Mouse (Mus musculus) right cerebral cortex, postnatal 25 days (tissue): Measurements from ENCODE around the gene Tead1.
A peak's percentile ranks its signal among the peaks of the same experiment; 100 is the strongest.

ENCODE experiments used
- DNase-seq: peaks from one replicate; pipeline ENCODE4 v3.0.0; 2022

The Tead1 gene

GRCm38 (mm10) chr7:112679171-112679512 is at the start of gene Tead1:
TSS of gene Tead1 (plus strand) at chr7:112679318.
- peak; percentile 90 for DNase-seq

- no peak for DNase-seq
These were observed 44.5 kb upstream of the Tead1 start for GRCm38 (mm10) chr7:112634505-112635213.

DNA sequence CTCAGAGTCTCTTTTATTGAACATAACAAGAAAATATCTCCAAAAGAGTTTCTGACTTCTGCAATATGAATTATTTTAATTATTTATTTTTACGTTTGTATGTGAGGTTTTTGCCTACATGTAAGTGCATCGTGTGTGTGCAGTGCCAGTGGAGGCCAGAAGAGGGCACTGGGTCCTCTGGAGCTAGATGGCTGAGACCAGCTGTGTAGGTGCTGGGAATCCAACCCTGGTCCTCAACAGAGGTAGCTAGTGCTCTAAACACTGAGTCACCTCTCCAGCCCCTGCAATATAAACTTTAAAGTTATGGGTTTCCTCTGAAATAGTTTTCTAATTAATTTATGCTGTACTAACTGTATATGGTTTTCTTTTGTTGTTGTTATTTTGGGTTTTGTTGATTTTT is 43.2 kb upstream of the Tead1 start:
- no peak for DNase-seq

- no peak for DNase-seq
These were observed 35.1 kb upstream of the Tead1 start for GRCm38 (mm10) chr7:112643866-112644543.

DNA sequence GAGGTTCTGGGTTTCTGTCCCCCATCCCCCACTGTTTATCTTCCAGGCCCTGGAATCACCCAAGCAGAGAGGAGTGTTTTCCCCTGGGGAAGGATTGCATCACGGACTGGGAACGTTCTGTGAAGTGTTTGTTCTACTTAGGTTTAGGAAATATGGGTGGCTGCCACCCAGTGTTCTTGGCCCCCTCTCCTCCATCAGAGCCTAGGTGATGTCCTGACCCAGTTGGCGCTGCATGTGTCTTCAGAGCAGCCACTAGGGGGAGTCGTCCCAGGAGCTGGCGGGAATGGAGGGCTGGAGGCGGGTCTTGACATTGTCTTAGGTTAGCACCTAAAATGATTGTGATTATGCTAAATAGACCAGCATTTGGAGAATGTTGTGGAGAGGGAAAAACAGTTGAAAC is 34.4 kb upstream of the Tead1 start:
- DNase-seq = no peak

GRCm38 (mm10) chr7:112645724-112646123 is 33.4 kb upstream of the Tead1 start:
- no peak for DNase-seq

GRCm38 (mm10) chr7:112647417-112647816 is 31.7 kb upstream of the Tead1 start:
- no peak for DNase-seq

- no peak for DNase-seq
These were observed 22.9 kb upstream of the Tead1 start for GRCm38 (mm10) chr7:112656141-112656662.

GRCm38 (mm10) chr7:112658939-112659338 is 20.2 kb upstream of the Tead1 start:
- no peak for DNase-seq

- no peak for DNase-seq
These were observed 19.3 kb upstream of the Tead1 start for GRCm38 (mm10) chr7:112659816-112660215.

GRCm38 (mm10) chr7:112660325-112660724 is 18.8 kb upstream of the Tead1 start:
- DNase-seq = no peak

DNA sequence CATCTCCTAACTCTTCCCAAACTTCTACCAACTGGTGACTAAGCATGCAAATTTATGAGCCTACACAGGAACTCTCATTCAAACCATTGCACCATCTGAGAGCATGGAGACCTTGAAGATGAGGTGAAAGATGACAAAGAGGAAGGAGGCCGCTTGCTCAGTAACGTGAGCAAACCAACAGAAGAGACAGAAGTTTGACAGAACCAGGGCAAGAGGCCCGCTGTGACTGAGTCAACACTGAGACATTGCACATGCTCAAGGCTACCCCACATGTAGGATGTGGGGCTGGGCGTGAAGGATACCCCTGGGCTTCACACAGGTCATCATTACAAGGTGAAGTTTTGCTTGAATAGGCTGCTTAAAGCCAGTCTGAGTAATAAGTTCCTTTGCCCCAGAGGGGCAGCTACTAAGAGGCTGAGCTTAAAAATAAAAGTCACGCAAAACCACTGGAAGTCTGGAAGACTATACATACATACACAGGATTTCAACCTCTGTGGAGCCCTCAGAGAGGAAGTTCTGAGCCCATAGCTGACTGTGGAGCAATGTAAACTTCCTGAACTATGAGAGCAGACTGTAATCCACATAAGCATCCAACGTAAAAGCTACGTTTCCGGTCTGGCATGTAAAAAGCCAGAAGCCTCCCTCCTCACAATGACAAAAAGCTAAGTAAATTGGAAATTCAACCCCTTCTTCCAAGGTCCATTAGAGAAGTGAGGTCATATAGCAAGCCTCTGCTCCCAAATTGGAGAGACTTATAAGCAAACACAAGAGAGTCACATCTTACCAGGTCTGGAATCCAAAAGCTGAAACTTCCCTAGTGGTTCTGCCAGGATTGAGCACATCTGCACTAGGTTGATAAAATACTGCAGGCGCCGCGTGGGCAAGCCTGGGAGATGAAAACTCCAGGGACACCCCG is 16.5 kb upstream of the Tead1 start:
- no peak for DNase-seq

GRCm38 (mm10) chr7:112663314-112663966 is 15.7 kb upstream of the Tead1 start:
- DNase-seq = peak; percentile 41

- DNase-seq = no peak
These were observed 9.1 kb upstream of the Tead1 start for GRCm38 (mm10) chr7:112669993-112670392.

GRCm38 (mm10) chr7:112678418-112679170 is 524 bp upstream of the Tead1 start:
- DNase-seq = peak; percentile 17

GRCm38 (mm10) chr7:112679513-112680245 is 561 bp downstream of the Tead1 start:
- DNase-seq = peak; percentile 69

GRCm38 (mm10) chr7:112680498-112681251 is 1.6 kb downstream of the Tead1 start:
- peak; percentile 12 for DNase-seq

GRCm38 (mm10) chr7:112684626-112685561 is 5.8 kb downstream of the Tead1 start:
- peak; percentile 8 for DNase-seq

DNA sequence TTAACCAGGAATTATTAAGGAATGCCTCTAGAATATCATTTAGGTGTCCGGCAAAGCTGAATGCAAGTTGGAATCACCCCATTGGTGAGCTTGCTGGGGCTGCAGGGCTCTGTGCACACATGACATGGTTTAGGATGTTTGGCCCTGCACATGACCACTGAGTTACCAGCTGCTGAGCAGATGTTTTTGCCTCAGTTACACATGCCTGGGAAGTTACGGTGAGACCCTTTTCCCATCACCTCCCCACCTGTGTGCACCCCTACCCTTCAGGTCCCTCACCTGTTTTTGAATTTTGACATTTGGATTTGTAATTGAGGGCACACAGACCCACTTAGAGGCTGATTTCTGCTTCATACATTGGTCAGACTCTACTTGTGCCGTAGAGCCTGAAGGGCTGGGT is 6.9 kb downstream of the Tead1 start:
- no peak for DNase-seq
